Mouse (Mus musculus): ENCODE data around the gene Grm3.
A peak's percentile ranks its signal among the peaks of the same experiment; 100 is the strongest.

The Grm3 gene

DNA sequence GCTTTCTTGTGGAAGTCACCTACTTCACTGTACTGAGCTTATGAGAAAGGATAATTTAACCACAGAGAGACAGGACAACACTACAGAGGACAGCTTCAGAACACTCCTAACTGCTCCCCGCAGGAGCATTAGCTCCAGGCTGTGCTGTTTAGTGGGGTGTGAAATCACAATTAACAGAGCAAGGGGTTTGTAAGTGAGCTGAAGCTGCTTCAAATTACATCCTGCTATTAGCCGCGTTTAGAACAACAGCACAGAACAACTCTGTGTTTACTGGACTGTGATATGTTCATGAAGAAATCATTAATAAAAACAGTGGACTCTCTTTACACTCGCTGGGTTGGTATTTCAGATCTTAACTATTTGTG is 101.9 kb downstream of the Grm3 start:
- DNase-seq (ENCODE audit: low read depth, low spot score), result no peak

DNA sequence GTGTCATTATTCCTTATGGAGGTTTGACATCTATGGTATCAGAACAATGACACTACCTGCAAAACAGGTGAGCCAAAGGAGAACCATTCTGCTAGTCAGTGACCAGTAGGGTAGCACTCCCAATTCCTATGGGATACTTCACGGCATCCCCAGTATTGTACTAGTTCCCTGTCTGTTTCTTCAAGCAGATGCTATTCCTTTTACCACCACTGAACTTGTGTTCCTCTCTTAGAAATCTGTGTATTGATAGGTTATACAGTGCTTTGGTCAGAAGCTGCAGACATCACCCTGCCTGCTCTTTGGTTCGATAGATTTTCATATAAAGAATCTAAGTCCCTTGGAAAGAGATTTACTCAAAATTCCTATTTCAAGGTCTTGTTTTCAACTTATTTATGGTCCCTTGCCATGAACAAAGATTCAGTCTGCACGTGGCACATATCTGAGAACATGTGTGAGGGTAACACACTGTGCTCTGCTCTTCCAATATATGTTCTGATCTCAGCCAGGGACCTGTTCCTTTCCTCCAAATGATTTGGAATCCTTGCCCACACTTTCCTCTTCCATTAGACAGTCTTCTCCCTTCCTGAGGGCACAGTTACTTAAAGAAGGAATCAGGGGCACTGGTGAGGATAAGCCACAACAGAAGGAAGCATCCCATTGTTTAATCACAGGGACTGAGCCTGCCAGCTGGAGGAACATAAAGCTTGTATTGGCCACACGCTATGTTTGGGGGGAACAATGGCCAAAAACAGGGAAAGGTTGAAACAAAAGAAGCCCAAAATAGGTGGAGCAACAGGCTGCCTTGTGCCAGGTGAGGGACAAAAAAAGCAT is 102.5 kb downstream of the Grm3 start:
- no peak for DNase-seq (ENCODE audit: low read depth, low spot score)

- DNase-seq (ENCODE audit: low read depth, low spot score), result no peak
Observed at GRCm38 (mm10) chr5:9621417-9622067, 103.4 kb downstream of the Grm3 start.

DNA sequence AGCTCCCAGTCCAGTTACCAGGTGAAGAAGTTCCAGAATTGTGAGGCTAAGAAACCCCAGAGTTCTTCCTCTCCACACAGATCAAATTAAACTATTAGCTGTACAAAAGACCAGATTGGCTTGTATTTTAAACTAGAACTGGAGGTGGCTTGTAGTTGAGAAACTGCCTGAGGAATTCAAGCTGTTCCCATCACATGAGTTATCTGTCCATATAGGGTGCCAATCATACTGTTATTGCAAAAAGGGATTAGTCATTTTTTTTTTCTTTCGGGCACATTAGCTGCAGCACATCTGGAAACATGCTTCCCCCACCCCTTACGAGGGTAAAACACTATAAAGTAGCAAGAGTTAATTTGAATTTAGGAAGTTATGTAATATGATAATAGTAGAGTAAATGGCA is 145.9 kb downstream of the Grm3 start:
- DNase-seq (ENCODE audit: low read depth, low spot score), result no peak

- no peak for DNase-seq (ENCODE audit: low read depth, low spot score)
Observed at GRCm38 (mm10) chr5:9578571-9578970, 146.4 kb downstream of the Grm3 start.

DNA sequence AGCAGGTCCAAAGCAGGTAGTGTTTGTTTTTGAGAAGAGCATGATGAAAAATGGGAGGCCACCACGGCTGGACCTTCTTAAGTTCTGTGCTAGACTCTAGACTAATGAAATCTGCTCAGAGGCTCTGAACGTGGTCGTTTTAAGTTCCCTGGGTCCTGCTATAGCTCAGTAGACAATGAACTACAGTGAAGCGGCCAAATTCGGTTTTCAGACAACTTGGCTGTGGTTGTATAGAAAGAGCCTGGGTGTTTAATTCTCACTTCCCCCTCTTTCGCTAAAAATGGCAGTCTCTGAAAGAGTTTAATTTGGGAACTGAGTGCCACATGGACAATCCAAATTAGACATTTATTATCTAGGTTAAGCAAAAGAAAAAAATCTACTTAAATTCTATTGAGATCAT is 154.0 kb downstream of the Grm3 start:
- DNase-seq (ENCODE audit: low read depth, low spot score), result no peak

DNA sequence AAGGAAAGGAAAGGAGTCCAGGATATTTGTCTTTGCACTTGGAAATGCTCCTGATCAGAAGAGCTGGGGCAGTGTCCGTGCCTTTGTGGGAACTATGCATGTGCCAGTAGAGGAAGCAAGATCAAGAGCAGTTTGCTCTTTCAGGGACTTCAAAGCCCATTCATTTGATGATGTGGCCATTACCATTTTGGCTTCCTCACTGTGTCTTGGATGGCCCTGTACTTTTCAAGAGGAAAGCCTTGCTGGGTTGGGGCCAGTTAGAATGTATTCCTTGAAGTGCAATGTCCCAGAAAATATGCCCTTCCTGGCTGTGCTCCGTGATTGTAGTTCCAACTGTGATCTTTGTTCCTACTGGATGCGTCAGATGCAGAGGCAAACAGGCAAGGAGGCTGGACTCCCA is 167.3 kb downstream of the Grm3 start:
- no peak for DNase-seq (ENCODE audit: low read depth, low spot score)

DNA sequence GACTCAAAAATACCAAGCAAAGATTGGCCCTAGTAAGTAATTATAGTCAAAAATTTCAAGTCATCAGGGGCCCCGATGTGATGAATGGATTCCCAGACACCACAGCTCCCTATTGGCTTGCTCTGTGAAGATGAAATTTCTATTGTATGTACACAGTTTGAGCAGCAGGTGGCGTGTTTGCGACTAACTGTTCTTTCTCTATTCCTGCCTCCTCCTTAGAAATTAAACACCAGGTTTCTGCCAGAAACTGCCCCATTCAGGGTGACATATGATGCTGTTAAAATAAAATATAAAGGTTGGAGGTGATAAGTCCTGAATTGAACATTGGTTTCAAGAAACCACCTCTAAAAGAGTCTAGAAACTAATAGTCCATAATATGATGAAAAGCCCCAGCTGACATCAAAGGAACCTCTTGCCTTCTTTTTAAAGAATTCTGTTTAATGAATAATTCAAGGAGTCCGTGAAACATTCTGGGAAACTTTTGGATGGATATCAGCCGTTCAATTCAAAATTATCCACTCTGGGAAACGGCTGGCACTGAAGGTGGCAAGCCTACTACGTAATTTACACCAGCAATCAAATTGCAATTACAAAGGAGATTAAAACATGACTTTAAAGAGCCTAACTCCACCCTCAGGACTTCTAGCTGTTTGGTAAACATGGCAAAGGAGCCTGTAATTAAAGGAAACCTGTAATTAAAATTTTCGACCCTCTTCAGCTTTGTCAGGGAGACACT is 184.0 kb downstream of the Grm3 start:
- DNase-seq (ENCODE audit: low read depth, low spot score), result peak; percentile 13

DNA sequence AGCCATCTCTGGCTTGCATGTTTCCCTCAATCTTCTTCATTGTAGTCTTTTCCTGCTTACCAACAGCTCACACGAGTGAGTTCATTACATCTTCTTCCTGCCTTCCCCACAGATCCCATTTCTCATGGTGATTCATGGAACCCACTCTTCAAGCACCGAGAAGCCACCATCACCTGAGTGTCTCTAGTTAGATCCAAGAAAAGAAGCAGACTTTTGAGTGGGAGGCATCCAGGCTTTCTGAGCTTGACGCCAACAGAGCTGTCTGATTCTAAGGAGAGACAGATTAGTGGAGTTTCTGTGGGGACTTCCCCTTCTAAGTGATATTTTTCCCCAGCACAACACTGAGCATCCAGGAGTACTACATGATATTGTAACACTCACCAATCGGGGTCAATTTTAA is 199.5 kb downstream of the Grm3 start:
- no peak for DNase-seq (ENCODE audit: low read depth, low spot score)

DNA sequence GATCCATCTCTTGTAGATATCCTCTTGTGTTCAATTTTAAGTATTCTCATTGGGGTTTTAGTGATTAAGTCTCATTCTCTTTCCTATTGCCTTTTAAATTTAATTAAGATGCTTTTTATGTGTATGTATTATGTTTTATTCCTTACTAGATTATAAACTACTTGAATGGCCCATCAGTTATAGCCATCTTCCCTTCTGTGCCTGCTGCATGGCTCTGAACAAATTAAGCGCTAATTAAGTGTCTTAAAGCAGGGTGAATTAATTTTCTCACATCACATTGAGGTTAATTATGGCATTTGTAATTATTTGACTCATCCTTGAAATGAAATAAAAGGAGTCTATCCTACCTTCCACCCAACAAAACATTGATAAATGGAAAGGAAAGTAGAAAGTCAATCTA is 213.9 kb downstream of the Grm3 start:
- DNase-seq (ENCODE audit: low read depth, low spot score), result no peak

DNA sequence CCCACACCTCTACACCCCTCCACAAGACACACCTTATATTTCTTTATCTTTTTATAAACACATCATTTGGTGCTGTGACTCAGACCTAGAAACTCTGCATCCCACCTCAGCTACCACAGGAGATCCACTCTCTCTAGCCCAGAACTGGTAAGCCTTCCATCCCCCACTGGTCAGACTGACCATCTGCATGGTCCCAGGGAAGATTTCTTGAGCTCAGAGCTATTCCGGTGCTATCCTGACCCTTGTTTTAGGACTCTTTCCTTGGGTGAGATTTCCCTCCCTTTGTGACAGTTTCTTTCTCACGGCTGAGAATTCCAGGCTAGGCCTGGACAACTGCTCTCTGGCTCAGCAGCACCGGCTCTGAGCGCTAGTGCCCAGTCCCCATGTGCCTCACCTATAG is 227.7 kb downstream of the Grm3 start:
- no peak for DNase-seq (ENCODE audit: low read depth, low spot score)

- no peak for DNase-seq (ENCODE audit: low read depth, low spot score)
Observed at GRCm38 (mm10) chr5:9495456-9495855, 229.5 kb downstream of the Grm3 start.

DNA sequence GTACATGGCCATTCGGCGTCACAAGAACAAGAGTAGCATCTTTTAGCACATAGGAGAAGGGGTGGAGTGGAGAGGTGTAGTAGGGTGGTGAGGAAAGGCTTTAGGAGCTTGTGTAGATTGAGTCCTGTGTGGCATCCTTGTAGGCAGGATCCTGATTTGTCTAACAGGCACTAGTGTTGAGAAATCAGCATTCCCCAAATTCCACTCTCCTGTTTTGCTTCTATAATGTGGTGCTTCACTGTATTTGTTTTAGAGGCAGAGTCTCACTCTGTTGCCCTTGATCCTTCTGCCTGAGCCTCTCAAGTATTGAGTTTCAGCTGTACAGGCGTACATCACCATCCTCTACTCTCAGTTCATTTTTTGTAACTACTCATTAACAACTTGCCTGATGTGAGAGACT is 247.4 kb downstream of the Grm3 start:
- DNase-seq (ENCODE audit: low read depth, low spot score), result no peak

- DNase-seq (ENCODE audit: low read depth, low spot score), result no peak
Observed at GRCm38 (mm10) chr5:9453298-9453697, 271.7 kb downstream of the Grm3 start.

GRCm38 (mm10) chr5:9449570-9449969 is 275.4 kb downstream of the Grm3 start:
- DNase-seq (ENCODE audit: low read depth, low spot score), result no peak

GRCm38 (mm10) chr5:9448931-9449330 is 276.0 kb downstream of the Grm3 start:
- DNase-seq (ENCODE audit: low read depth, low spot score), result no peak

DNA sequence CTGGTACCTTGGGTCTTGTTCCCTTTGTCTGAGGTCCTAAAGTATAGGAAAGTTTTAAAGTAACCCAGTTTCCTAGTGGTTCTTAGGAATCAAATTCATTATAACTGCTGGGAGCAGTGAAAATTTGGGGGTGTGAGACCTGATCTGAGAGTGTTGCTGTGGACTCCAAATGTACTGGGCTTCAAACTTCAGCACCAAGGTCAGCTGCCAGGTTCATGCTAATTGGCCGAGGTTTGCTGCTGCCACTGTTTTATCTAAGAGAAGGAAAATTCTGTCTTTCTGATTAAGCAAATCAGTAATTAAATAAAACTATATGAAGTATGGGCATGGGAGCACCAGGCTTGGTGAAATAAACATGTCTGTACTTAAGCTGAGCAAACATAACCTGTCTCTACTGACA is 278.8 kb downstream of the Grm3 start:
- DNase-seq (ENCODE audit: low read depth, low spot score), result peak; percentile 29

Measured in embryo, embryonic 11.5 days (tissue).